Mouse (Mus musculus) erythroblast, embryonic 14.5 days (primary cell): ENCODE results near the gene Cdkn1b. TPM values are rescaled to one million over a fixed set of nuclear protein-coding genes. Genes with fewer than 3 reads are reported as not detected.

ENCODE experiments used
- H3K27me3 ChIP-seq: 2 replicates; pipeline ENCODE4 v1.6.1; 2012; ENCODE audit warnings: inconsistent platforms; ENCODE audit not compliant: control insufficient read depth
- H3K36me3 ChIP-seq: 2 replicates; pipeline ENCODE4 v1.6.1; 2012; ENCODE audit warnings: mild to moderate bottlenecking, inconsistent platforms; ENCODE audit not compliant: control insufficient read depth
- H3K4me1 ChIP-seq: 2 replicates; pipeline ENCODE4 v1.6.1; 2012; ENCODE audit warnings: inconsistent platforms; ENCODE audit not compliant: control insufficient read depth
- H3K4me3 ChIP-seq: replicated peaks from 2 replicates; pipeline ENCODE3; 2012; ENCODE audit warnings: moderate library complexity, mild to moderate bottlenecking, inconsistent platforms
- H3K9me3 ChIP-seq: 2 replicates; pipeline ENCODE4 v1.6.1; 2012; ENCODE audit warnings: low read length, inconsistent platforms, mixed read lengths; ENCODE audit not compliant: control insufficient read depth
- GATA1 ChIP-seq: IDR thresholded peaks from 2 replicates; pipeline ENCODE4 v1.6.1; 2012; ENCODE audit warnings: low read length, inconsistent platforms, mixed read lengths
- TAL1 ChIP-seq: IDR thresholded peaks from 3 replicates; pipeline ENCODE4 v1.6.1; 2012; ENCODE audit warnings: low read length, inconsistent platforms, mixed read lengths
- polyA plus RNA-seq: library from polyadenylated mRNA; stranded (reverse); fragments of >175 nt; gene quantifications from 2 replicates; pipeline ENCODE4 v1.2.3, GENCODE M21; 2012

The Cdkn1b gene
- polyA plus RNA-seq, 1 experiment: 7.0 TPM

- H3K36me3 ChIP-seq: no peaks in the 10 kb centered on the region
- no peaks in the 10 kb centered on the region; the same call in 1 of the 2 replicates for H3K9me3 ChIP-seq
- no peak overlapping the region for H3K4me3 ChIP-seq
- peaks cover 25% of the 10 kb centered on the region for H3K27me3 ChIP-seq
- TF ChIP-seq GATA1 (no peak), TAL1 (no peak)
- H3K4me1 ChIP-seq: peaks cover 15% of the 10 kb centered on the region
Observed at GRCm38 (mm10) chr6:134883661-134884060, 36.5 kb upstream of the Cdkn1b start.

- TF ChIP-seq TAL1: no peak
- no peak for TF ChIP-seq GATA1
Observed at GRCm38 (mm10) chr6:134885515-134885914, 34.7 kb upstream of the Cdkn1b start.

GRCm38 (mm10) chr6:134886475-134886874 is 33.7 kb upstream of the Cdkn1b start:
- no peaks in the 10 kb centered on the region; the same call in 1 of the 2 replicates for H3K4me1 ChIP-seq
- H3K9me3 ChIP-seq: no peaks in the 10 kb centered on the region; the same call in 1 of the 2 replicates
- TF ChIP-seq GATA1 (no peak), TAL1 (no peak)
- H3K27me3 ChIP-seq: peaks cover 34% of the 10 kb centered on the region
- no peaks in the 10 kb centered on the region for H3K36me3 ChIP-seq
- no peak overlapping the region for H3K4me3 ChIP-seq

More at GRCm38 (mm10) chr6:134885515-134885914, 34.7 kb upstream of the Cdkn1b start:
- Histone ChIP-seq H3K27me3 (peaks cover 32% of the 10 kb centered on the region), H3K4me3 (no peak overlapping the region), H3K4me1 (no peaks in the 10 kb centered on the region; the same call in 1 of the 2 replicates), H3K36me3 (no peaks in the 10 kb centered on the region), H3K9me3 (no peaks in the 10 kb centered on the region; the same call in 1 of the 2 replicates)

GRCm38 (mm10) chr6:134887008-134887407 is 33.2 kb upstream of the Cdkn1b start:
- TF ChIP-seq TAL1 (no peak), GATA1 (no peak)
- H3K36me3 ChIP-seq: no peaks in the 10 kb centered on the region
- H3K4me3 ChIP-seq: no peak overlapping the region
- peaks cover 34% of the 10 kb centered on the region for H3K27me3 ChIP-seq
- no peaks in the 10 kb centered on the region; the same call in 1 of the 2 replicates for H3K4me1 ChIP-seq
- H3K9me3 ChIP-seq: no peaks in the 10 kb centered on the region; the same call in 1 of the 2 replicates

- Histone ChIP-seq H3K36me3 (no peaks in the 10 kb centered on the region), H3K27me3 (peaks cover 34% of the 10 kb centered on the region), H3K4me3 (no peak overlapping the region), H3K4me1 (no peaks in the 10 kb centered on the region; the same call in 1 of the 2 replicates), H3K9me3 (no peaks in the 10 kb centered on the region)
- TF ChIP-seq TAL1: no peak
Observed at GRCm38 (mm10) chr6:134887711-134888449, 32.3 kb upstream of the Cdkn1b start.

GRCm38 (mm10) chr6:134888563-134889017 is 31.6 kb upstream of the Cdkn1b start:
- no peak overlapping the region for H3K4me3 ChIP-seq
- no peaks in the 10 kb centered on the region for H3K9me3 ChIP-seq
- peaks cover 34% of the 10 kb centered on the region for H3K27me3 ChIP-seq
- H3K4me1 ChIP-seq: no peaks in the 10 kb centered on the region; the same call in 1 of the 2 replicates
- H3K36me3 ChIP-seq: no peaks in the 10 kb centered on the region
- no peak for TF ChIP-seq GATA1

GRCm38 (mm10) chr6:134889763-134890162 is 30.4 kb upstream of the Cdkn1b start:
- no peaks in the 10 kb centered on the region; the same call in 1 of the 2 replicates for H3K4me1 ChIP-seq
- H3K36me3 ChIP-seq: no peaks in the 10 kb centered on the region
- no peaks in the 10 kb centered on the region for H3K9me3 ChIP-seq
- peaks cover 34% of the 10 kb centered on the region for H3K27me3 ChIP-seq
- no peak overlapping the region for H3K4me3 ChIP-seq
- TF ChIP-seq GATA1 (no peak), TAL1 (no peak)

- Histone ChIP-seq H3K9me3 (no peaks in the 10 kb centered on the region), H3K36me3 (no peaks in the 10 kb centered on the region), H3K4me3 (no peak overlapping the region), H3K4me1 (no peaks in the 10 kb centered on the region; the same call in 1 of the 2 replicates), H3K27me3 (peaks cover 34% of the 10 kb centered on the region)
- TF ChIP-seq GATA1: no peak
Observed at GRCm38 (mm10) chr6:134890436-134890835, 29.8 kb upstream of the Cdkn1b start.

- H3K4me3 ChIP-seq: peak overlapping the region; percentile 97
- no peaks in the 10 kb centered on the region for H3K9me3 ChIP-seq
- TF ChIP-seq GATA1: no peak
- TF ChIP-seq TAL1: no peak
- no peaks in the 10 kb centered on the region for H3K36me3 ChIP-seq
- H3K27me3 ChIP-seq: no peaks in the 10 kb centered on the region
- peaks cover 44% of the 10 kb centered on the region for H3K4me1 ChIP-seq
Observed at GRCm38 (mm10) chr6:134896570-134897436, 23.4 kb upstream of the Cdkn1b start.
